Mouse (Mus musculus) 3T3-L1 (cell line): ENCODE measurements around the gene Hapln4.
"Not testable (repeated sequence)": the region's sequence is repeated elsewhere in the genome, so short reads cannot be mapped to it uniquely, and the experiment has no call there.

Source experiments
- DNase-seq: peaks from one replicate; pipeline ENCODE4 v3.0.0-alpha.2; 2015; ENCODE audit warnings: low read depth, low spot score

The Hapln4 gene

GRCm38 (mm10) chr8:70083285-70083684 is at the start of gene Hapln4:
TSS of gene Hapln4 (plus strand) at chr8:70083457.
- peak; percentile 72 for DNase-seq

GRCm38 (mm10) chr8:70037994-70038393 is 45.3 kb upstream of the Hapln4 start:
- no peak for DNase-seq

- DNase-seq = peak; percentile 36
Measured at GRCm38 (mm10) chr8:70041885-70042546, 41.2 kb upstream of the Hapln4 start.

GRCm38 (mm10) chr8:70042583-70043455 is 40.4 kb upstream of the Hapln4 start, which contains the start of the genes Mau2 and Sugp1:
TSS of gene Mau2 (minus strand) at chr8:70042734.
TSS of gene Sugp1 (plus strand) at chr8:70042813.
- DNase-seq = peak; percentile 99

GRCm38 (mm10) chr8:70043996-70044395 is 39.3 kb upstream of the Hapln4 start:
- DNase-seq = no peak

GRCm38 (mm10) chr8:70049662-70050061 is 33.6 kb upstream of the Hapln4 start:
- DNase-seq = no peak

- not testable (repeated sequence) for DNase-seq
Measured at GRCm38 (mm10) chr8:70050434-70050833, 32.8 kb upstream of the Hapln4 start.

GRCm38 (mm10) chr8:70057721-70058120 is 25.5 kb upstream of the Hapln4 start:
- DNase-seq = no peak

- DNase-seq = no peak
Measured at GRCm38 (mm10) chr8:70071836-70072440, 11.3 kb upstream of the Hapln4 start.

- DNase-seq = no peak
Measured at GRCm38 (mm10) chr8:70072441-70073069, 10.7 kb upstream of the Hapln4 start, which contains the start of gene Tm6sf2. TSS of gene Tm6sf2 (plus strand) at chr8:70072924.

GRCm38 (mm10) chr8:70073120-70073519 is 10.1 kb upstream of the Hapln4 start:
- no peak for DNase-seq

GRCm38 (mm10) chr8:70073682-70074081 is 9.6 kb upstream of the Hapln4 start:
- DNase-seq = no peak

- no peak for DNase-seq
Measured at GRCm38 (mm10) chr8:70081976-70082375, 1.3 kb upstream of the Hapln4 start.

GRCm38 (mm10) chr8:70084191-70085065 is 1.2 kb downstream of the Hapln4 start:
- no peak for DNase-seq

- no peak for DNase-seq
Measured at GRCm38 (mm10) chr8:70086151-70086550, 2.9 kb downstream of the Hapln4 start.

- DNase-seq = no peak
Measured at GRCm38 (mm10) chr8:70087237-70087636, 4.0 kb downstream of the Hapln4 start.

GRCm38 (mm10) chr8:70087836-70088650 is 4.8 kb downstream of the Hapln4 start:
- DNase-seq = no peak

- no peak for DNase-seq
Measured at GRCm38 (mm10) chr8:70089296-70089960, 6.2 kb downstream of the Hapln4 start.

- DNase-seq = peak; percentile 54
Measured at GRCm38 (mm10) chr8:70092786-70093185, 9.5 kb downstream of the Hapln4 start.
